Mouse (Mus musculus) thymus, postnatal 36 days (tissue): ENCODE measurements around the gene Scube1.

Experiments
- DNase-seq, 2 experiments: peaks; one replicate each; pipeline ENCODE4 v3.0.0; 2022; ENCODE audit warnings: mixed read lengths in 2 of 2

Scube1 gene

GRCm38 (mm10) chr15:83563857-83564651 is 160.8 kb downstream of the Scube1 start:
- DNase-seq = peak; percentile 58 to 65

- peak; percentile 80 to 82 for DNase-seq
These were observed 161.4 kb downstream of the Scube1 start, which contains the start of the genes Tspo and Mcat for GRCm38 (mm10) chr15:83563327-83563856. TSS of gene Tspo (plus strand) at chr15:83563592. TSS of gene Mcat (minus strand) at chr15:83563787.

GRCm38 (mm10) chr15:83562626-83563270 is 162.1 kb downstream of the Scube1 start:
- peak; percentile 82 to 87 for DNase-seq

GRCm38 (mm10) chr15:83560941-83561477 is 163.8 kb downstream of the Scube1 start:
- DNase-seq = no peak

- peak; percentile 88 to 92 for DNase-seq
These were observed 169.5 kb downstream of the Scube1 start for GRCm38 (mm10) chr15:83555161-83555974.
